Mouse (Mus musculus): ENCODE results near the gene Rpl13a. TPM values are rescaled to one million over a fixed set of nuclear protein-coding genes. Genes with fewer than 3 reads are reported as not detected.
"Not testable (repeated sequence)": the region's sequence is repeated elsewhere in the genome, so short reads cannot be mapped to it uniquely, and the experiment has no call there.

Gene Rpl13a
- polyA plus RNA-seq, 1 experiment from 2014 or later: 972 TPM

DNA sequence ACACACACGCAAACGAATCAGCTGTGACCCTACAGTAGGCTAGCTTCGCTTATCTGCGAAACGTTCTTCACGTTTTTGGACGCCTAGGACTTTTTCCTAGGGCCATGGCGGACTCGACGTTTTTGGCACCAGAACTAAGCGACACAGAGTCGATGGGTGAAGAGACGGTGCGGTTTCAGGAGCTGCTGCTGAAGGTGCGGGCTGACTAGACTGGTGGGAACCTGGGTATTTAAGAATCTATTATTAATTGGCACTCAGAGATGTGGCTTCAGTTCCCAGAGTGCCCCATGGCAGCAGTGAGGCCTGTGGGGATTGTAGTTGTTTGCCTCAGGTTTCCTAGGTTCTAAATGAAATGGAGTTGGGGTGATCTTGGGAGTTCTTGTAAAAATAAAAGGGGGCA lies 27.6 kb upstream of the Rpl13a start:
- H3K4me1 ChIP-seq (replicated peaks): peaks cover 22% of the 10 kb centered on the region
- H3K4me2 ChIP-seq: no peak overlapping the region
- 83% methylated on average over 15 of the region's 15 CpGs for WGBS (ENCODE audit: insufficient replicate concordance)
- H3K9ac ChIP-seq: no peak overlapping the region
- ATAC-seq (ENCODE audit: low read depth) (no peak), DNase-seq (no peak)
- no peak overlapping the region for H3K27ac ChIP-seq
- H3K27me3 ChIP-seq: no peaks in the 10 kb centered on the region
- no peaks in the 10 kb centered on the region for H3K9me3 ChIP-seq (replicated peaks)
- H3K4me3 ChIP-seq (replicated peaks): no peak overlapping the region
- peaks cover 25% of the 10 kb centered on the region for H3K36me3 ChIP-seq

DNA sequence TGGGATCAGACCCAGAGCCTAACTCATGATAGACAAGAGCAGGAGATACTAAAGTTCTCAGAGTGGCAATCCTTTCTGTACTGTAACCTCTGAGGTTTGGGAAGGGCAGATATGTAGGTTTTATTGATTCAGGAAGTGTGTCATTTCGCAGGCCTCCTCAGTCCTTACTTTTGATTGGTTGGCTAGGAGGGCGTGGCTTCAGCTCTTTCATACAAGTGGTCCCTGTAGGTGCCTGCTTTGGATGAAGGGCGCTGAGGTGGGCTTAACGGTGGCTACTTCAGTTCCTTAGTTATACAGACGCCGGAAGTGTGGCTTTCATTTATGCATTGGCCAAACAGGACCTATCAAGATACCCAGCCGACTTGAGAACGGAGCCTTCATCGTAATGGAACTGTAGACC lies 27.0 kb upstream of the Rpl13a start:
- Histone ChIP-seq H3K4me2 (no peak overlapping the region), H3K27ac (peak overlapping the region; percentile 84; the same call in 1 of the 2 replicates), H3K4me1 (replicated peaks) (peaks cover 28% of the 10 kb centered on the region), H3K36me3 (peaks cover 22% of the 10 kb centered on the region), H3K4me3 (replicated peaks) (no peak overlapping the region), H3K9me3 (replicated peaks) (no peaks in the 10 kb centered on the region), H3K9ac (no peak overlapping the region; the same call in 1 of the 2 replicates), H3K27me3 (no peaks in the 10 kb centered on the region)
- DNase-seq: no peak
- 74% methylated on average over 9 of the region's 9 CpGs for WGBS (ENCODE audit: insufficient replicate concordance)
- ATAC-seq (ENCODE audit: low read depth): no peak

DNA sequence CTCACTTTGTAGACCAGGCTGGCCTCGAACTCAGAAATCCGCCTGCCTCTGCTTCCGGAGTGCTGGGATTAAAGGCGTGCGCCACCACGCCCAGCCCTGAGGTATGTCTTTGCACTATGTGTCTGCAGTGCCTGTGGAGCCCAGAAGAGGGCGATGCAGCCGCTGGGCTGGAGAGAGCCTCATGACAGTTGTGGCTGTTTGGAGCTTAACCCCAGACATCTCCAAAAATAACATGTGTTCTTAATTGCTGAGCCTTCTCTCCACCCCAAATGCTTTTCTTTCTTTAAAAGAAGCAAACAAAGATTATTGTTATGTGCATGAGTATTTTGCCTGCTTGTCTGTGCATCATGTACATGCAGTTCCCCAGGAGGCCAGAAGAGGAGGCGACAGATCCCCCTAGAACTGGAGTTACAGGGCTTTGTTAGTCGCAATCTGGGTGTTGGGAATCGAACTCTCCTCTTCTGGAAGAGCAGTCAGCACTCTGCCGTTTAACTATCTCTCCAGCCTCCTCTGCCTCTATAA lies 26.5 kb upstream of the Rpl13a start:
- Histone ChIP-seq H3K9me3 (replicated peaks) (no peaks in the 10 kb centered on the region), H3K4me2 (peak overlapping the region; percentile 85), H3K27me3 (no peaks in the 10 kb centered on the region), H3K9ac (peak overlapping the region; percentile 82; the same call in 1 of the 2 replicates), H3K36me3 (peaks cover 17% of the 10 kb centered on the region), H3K27ac (peak overlapping the region; percentile 84), H3K4me1 (replicated peaks) (peaks cover 33% of the 10 kb centered on the region), H3K4me3 (replicated peaks) (peak overlapping the region; percentile 70)
- ATAC-seq (ENCODE audit: low read depth) (peak; percentile 6), DNase-seq (peak; percentile 67)
- WGBS (ENCODE audit: insufficient replicate concordance): 63% methylated on average over 12 of the region's 12 CpGs

DNA sequence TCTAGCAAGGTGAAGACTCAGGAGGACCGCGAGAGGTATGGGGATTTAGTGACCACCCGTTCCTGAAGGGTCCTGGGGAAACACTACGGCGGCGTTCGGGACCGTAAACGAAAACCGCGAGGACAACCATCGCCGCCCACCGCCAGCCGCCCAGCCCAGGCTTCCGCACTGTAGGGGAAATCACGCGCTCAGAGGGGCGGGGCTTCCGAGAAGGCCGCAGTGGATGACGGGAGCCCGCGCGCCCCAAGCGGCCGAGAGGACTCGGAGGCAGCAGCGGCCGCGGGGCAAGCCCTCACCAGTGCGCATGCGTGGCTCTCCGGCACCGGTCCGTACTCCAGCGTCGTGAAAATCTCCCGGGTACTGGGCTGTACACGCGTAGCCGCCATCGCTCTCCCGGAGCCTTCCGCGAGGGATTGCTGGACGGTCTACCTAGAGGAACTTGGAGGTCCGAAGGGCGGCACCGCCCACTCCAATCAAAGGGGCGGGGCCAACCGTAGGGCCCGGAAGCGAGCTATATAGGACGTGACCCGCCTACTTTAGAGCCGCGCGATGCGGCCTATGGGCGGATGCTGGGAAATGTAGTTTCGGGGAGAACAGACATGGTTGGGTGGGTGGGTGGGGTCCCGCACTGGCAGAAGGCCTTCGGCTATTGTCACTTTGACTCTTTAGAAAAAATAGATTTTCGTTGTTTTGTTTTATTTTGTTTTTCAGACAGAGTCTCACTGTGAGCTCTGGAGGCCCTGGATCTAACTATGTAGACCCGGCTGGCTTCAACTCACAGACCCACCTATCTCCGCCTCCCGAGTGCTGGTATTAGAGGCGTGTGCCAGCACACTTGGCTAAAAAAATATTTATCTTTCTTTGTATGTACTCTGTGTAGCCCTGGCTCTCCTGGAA lies 25.8 kb upstream of the Rpl13a start, which contains the start of the genes Pih1d1 and Aldh16a1:
Gene Pih1d1, plus strand, starts transcription at position 208 of the 897 bp plus-strand sequence.
Gene Aldh16a1, minus strand, starts transcription at position 489 of the 897 bp plus-strand sequence.
- no peaks in the 10 kb centered on the region for H3K27me3 ChIP-seq
- H3K4me2 ChIP-seq: peak within 1 kb of the TSS; percentile 85
- peaks cover 10% of the 10 kb centered on the region for H3K36me3 ChIP-seq
- peaks cover 35% of the 10 kb centered on the region for H3K4me1 ChIP-seq (replicated peaks)
- WGBS (ENCODE audit: insufficient replicate concordance): 2% methylated on average over 69 of the region's 69 CpGs
- no peaks in the 10 kb centered on the region for H3K9me3 ChIP-seq (replicated peaks)
- H3K9ac ChIP-seq: peak within 1 kb of the TSS; percentile 82
- DNase-seq: peak; percentile 95
- peak within 1 kb of the TSS; percentile 84 for H3K27ac ChIP-seq
- peak; percentile 92 for ATAC-seq (ENCODE audit: low read depth)
- peak within 1 kb of the TSS; percentile 70 for H3K4me3 ChIP-seq (replicated peaks)

DNA sequence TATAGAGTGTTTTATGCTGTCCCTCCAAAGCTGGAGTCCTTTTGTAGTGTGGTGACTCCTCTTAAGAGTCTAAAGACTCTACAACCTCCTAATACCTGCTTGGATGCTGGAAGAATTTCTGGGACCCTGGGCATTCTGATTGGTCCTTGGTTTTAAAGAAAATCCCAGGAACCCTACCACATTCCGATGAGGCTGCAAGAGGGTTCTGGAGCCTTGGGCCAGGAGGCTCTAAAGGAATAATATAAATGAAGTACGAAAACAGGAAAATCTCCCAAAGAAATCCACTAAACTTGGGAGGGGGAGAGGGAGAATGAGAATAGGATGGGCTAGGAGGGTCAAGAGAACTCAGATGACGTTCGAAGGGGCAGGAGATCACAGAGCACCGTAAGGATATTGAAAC lies 25.0 kb upstream of the Rpl13a start:
- H3K4me3 ChIP-seq (replicated peaks): peak overlapping the region; percentile 70
- no peaks in the 10 kb centered on the region for H3K27me3 ChIP-seq
- H3K9ac ChIP-seq: peak overlapping the region; percentile 82
- H3K36me3 ChIP-seq: peaks cover 7% of the 10 kb centered on the region
- DNase-seq: no peak
- no peaks in the 10 kb centered on the region for H3K9me3 ChIP-seq (replicated peaks)
- peak overlapping the region; percentile 84 for H3K27ac ChIP-seq
- 4% methylated on average over 5 of the region's 5 CpGs for WGBS (ENCODE audit: insufficient replicate concordance)
- ATAC-seq (ENCODE audit: low read depth): no peak
- H3K4me2 ChIP-seq: peak overlapping the region; percentile 85
- H3K4me1 ChIP-seq (replicated peaks): peaks cover 40% of the 10 kb centered on the region

DNA sequence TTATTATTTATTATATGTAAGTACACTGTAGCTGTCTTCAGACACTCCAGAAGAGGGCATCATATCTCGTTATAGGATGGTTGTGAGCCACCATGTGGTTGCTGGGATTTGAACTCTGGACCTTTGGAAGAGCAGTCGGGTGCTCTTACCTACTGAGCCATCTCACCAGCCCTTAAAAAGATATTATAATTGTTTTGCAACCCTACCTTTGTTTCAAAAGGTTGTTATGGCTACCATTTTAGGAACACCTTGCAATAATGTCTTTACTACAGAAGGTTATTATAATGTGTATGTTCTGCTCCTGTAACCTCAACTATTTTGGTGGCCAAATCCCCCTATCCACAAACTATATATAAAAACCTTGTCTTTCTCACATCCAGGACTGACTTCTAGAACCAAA lies 24.5 kb upstream of the Rpl13a start:
- H3K9ac ChIP-seq; H3K9me3 ChIP-seq (replicated peaks); H3K27me3 ChIP-seq; DNase-seq; H3K27ac ChIP-seq; H3K4me3 ChIP-seq (replicated peaks); ATAC-seq (ENCODE audit: low read depth): not testable (repeated sequence)
- WGBS (ENCODE audit: insufficient replicate concordance): 71% methylated on average over 2 of the region's 2 CpGs
- Histone ChIP-seq H3K36me3 (peaks cover 10% of the 10 kb centered on the region), H3K4me1 (replicated peaks) (peaks cover 45% of the 10 kb centered on the region), H3K4me2 (peak overlapping the region; percentile 85)

DNA sequence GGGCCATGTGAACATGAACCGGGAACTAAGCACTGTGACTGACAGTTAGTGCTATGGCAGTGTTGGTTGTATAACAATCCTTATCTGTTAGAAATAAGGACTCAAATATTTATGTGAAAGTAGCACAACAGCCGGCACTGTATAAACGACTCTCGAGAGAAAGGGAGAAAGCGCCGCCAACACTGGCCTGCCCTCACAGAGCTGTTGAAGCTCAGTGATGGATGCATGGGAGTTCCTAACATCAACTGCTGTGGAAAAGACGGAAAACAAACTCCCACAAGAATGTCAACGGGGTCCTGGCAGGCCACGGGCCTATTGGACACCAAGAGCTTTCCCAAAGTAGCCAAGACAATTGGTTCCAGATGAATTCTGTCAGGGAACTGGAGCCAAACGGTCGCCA lies 22.7 kb upstream of the Rpl13a start:
- H3K27ac ChIP-seq: no peak overlapping the region
- no peak overlapping the region for H3K9ac ChIP-seq
- DNase-seq: no peak
- H3K36me3 ChIP-seq: peaks cover 15% of the 10 kb centered on the region
- no peaks in the 10 kb centered on the region for H3K27me3 ChIP-seq
- no peaks in the 10 kb centered on the region for H3K9me3 ChIP-seq (replicated peaks)
- WGBS (ENCODE audit: insufficient replicate concordance): 65% methylated on average over 11 of the region's 11 CpGs
- no peak overlapping the region for H3K4me3 ChIP-seq (replicated peaks)
- peaks cover 51% of the 10 kb centered on the region for H3K4me1 ChIP-seq (replicated peaks)
- no peak for ATAC-seq (ENCODE audit: low read depth)
- H3K4me2 ChIP-seq: no peak overlapping the region

DNA sequence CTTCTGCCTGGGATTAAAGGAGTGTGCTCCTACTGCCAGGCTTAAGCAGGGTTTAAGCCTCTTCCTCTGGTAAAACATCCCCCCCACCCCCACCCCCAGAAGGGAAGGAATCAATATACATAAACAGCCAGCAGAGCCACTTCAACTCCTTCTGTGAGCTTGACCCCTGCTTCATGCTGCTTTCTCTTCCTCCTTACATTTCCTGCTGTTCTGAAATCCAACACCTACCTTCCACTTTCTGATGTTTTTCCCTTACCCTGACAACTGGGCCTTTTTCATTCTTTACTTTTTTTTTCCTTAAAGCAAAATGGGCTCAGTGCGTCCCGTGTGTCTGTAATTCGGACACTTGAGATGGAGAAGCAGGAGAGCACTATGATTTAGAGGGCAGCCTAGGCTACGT lies 21.8 kb upstream of the Rpl13a start:
- H3K9me3 ChIP-seq (replicated peaks): no peaks in the 10 kb centered on the region
- ATAC-seq (ENCODE audit: low read depth): no peak
- 74% methylated on average over 4 of the region's 4 CpGs for WGBS (ENCODE audit: insufficient replicate concordance)
- no peaks in the 10 kb centered on the region for H3K27me3 ChIP-seq
- no peak overlapping the region for H3K27ac ChIP-seq
- no peak overlapping the region for H3K4me3 ChIP-seq (replicated peaks)
- H3K4me2 ChIP-seq: no peak overlapping the region
- H3K36me3 ChIP-seq: peaks cover 25% of the 10 kb centered on the region
- peaks cover 47% of the 10 kb centered on the region for H3K4me1 ChIP-seq (replicated peaks)
- no peak for DNase-seq
- H3K9ac ChIP-seq: no peak overlapping the region; the same call in 1 of the 2 replicates

DNA sequence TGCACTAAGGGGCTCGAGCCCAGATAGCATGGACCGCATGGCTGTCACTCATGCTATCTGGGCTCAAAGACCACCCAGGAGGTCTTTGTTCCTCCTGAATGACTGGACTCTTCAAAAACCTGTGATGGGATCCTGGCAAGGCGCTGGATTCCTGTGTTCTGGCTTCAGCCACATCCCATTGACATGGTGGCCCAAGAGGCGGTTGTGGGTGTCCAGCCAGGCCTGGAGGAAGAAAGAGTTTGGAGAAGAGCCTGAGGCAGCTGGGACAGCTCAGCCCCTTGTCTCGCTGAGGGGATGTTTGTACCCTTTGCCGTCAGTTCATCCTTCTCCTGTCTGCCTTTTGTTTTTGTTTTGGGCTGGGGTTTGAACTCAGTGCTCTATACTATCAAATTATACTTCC lies 21.0 kb upstream of the Rpl13a start:
- no peaks in the 10 kb centered on the region for H3K9me3 ChIP-seq (replicated peaks)
- no peak overlapping the region for H3K27ac ChIP-seq
- peaks cover 40% of the 10 kb centered on the region for H3K4me1 ChIP-seq (replicated peaks)
- ATAC-seq (ENCODE audit: low read depth) (no peak), DNase-seq (no peak)
- H3K4me3 ChIP-seq (replicated peaks): no peak overlapping the region
- H3K36me3 ChIP-seq: peaks cover 32% of the 10 kb centered on the region
- H3K4me2 ChIP-seq: no peak overlapping the region
- 75% methylated on average over 6 of the region's 6 CpGs for WGBS (ENCODE audit: insufficient replicate concordance)
- H3K9ac ChIP-seq: no peak overlapping the region
- H3K27me3 ChIP-seq: no peaks in the 10 kb centered on the region

DNA sequence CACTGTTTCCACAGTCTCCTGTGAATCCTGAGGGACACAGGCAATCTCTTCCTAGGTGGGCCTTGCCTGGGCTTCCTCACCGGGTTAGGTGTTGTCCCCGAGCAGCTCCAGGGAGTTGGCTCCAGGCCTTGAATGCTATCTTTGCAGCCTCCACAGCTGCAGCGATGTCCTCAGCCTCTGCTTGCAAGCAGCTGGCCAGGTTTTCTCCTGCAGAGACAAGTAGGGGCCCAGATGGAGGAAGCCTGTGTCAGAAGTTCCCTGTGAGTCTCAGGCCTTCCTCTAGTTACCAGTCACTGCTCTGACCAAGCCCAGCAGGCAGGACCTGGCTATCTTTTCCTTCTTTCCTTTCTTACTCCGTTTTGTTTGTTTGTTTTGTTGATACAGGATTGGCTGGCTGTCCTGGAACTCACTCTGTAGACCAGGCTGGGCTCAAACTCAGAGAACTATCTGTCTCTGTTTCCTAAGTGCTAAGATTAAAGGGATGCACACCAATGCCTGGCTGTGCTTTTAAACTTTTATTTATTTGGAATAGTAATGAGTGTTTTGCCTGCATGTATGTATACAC lies 20.1 kb upstream of the Rpl13a start:
- ATAC-seq (ENCODE audit: low read depth): no peak
- H3K9ac ChIP-seq: no peak overlapping the region
- H3K36me3 ChIP-seq: peaks cover 42% of the 10 kb centered on the region

DNA sequence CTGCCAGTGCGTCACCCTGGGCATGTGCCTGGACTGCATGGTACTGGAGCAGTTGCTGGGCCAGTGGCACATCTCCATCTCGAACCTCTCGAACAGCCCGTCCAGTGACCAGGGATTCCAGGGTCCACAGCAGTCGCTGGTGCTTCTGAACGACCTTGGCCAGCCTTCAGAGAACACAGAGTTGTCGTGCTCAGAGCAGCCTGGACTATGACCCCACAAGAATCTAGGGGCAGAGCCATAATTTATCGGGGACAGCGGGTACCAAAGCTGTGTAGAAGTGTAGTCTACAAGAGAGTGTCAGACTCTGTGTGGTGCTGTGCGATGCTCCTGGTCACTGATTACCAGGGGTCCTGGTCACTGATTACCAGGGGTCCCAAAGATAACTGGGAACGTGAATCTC lies 19.3 kb upstream of the Rpl13a start:
- H3K27ac ChIP-seq: no peak overlapping the region
- DNase-seq: no peak
- no peaks in the 10 kb centered on the region for H3K27me3 ChIP-seq
- peaks cover 32% of the 10 kb centered on the region for H3K4me1 ChIP-seq (replicated peaks)
- H3K4me3 ChIP-seq (replicated peaks): no peak overlapping the region
- H3K9me3 ChIP-seq (replicated peaks): no peaks in the 10 kb centered on the region
- ATAC-seq (ENCODE audit: low read depth): peak; percentile 33; the same call in 1 of the 2 replicates
- H3K9ac ChIP-seq: no peak overlapping the region
- H3K36me3 ChIP-seq: peaks cover 48% of the 10 kb centered on the region
- H3K4me2 ChIP-seq: no peak overlapping the region
- WGBS (ENCODE audit: insufficient replicate concordance): 80% methylated on average over 11 of the region's 11 CpGs

More for the DNA sequence above, 20.1 kb upstream of the Rpl13a start:
- Histone ChIP-seq H3K27ac (no peak overlapping the region; the same call in 1 of the 2 replicates), H3K9me3 (replicated peaks) (no peaks in the 10 kb centered on the region), H3K4me2 (no peak overlapping the region), H3K27me3 (no peaks in the 10 kb centered on the region), H3K4me1 (replicated peaks) (peaks cover 37% of the 10 kb centered on the region), H3K4me3 (replicated peaks) (no peak overlapping the region)
- no peak for DNase-seq
- 61% methylated on average over 4 of the region's 4 CpGs for WGBS (ENCODE audit: insufficient replicate concordance)
